Mouse (Mus musculus): Measurements from ENCODE around the gene Olfr723.
"Not testable (repeated sequence)": the region's sequence is repeated elsewhere in the genome, so short reads cannot be mapped to it uniquely, and the experiment has no call there.

Gene Olfr723

DNA sequence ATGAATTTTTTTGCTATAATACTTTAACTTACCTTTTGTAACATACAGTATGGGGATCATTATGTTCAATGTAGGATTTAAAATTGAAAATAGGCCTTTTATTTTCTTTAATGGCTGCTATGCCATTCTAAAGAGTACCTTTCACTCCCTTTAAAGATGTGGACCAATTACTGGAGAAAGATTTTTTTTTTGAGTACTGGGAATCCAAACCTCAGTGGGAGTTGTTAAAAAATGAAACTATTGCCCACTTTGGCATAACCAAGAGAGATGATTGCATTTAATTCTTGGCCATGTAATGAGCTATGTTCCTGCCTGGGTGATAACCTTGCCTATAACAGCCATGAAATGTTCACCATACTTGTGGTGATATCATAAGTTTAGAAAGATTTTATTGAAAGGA, at the start of gene Olfr723:
Gene Olfr723 (minus strand): TSS at position 101 of the 400 bp plus-strand sequence.
- DNase-seq (ENCODE audit: low spot score), result not testable (repeated sequence)

DNA sequence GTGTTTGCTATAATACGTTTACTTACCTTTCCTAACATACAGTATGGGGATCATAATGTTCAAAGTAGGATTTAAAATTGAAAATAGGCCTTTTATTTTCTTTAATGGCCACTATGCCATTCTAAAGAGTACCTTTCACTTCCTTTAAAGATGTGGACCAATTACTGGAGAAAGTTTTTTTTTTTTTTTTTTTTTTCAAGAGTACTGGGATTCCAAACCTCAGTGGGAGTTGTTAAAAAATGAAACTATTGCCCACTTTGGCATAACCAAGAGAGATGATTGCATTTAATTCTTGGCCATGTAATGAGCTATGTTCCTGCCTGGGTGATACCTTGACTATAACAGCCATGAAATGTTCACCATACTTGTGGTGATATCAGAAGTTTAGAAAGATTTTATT, 31.6 kb upstream of the Olfr723 start, which contains the start of gene Olfr724:
Gene Olfr724 (minus strand): TSS at position 101 of the 400 bp plus-strand sequence.
- DNase-seq (ENCODE audit: low spot score), result not testable (repeated sequence)

DNA sequence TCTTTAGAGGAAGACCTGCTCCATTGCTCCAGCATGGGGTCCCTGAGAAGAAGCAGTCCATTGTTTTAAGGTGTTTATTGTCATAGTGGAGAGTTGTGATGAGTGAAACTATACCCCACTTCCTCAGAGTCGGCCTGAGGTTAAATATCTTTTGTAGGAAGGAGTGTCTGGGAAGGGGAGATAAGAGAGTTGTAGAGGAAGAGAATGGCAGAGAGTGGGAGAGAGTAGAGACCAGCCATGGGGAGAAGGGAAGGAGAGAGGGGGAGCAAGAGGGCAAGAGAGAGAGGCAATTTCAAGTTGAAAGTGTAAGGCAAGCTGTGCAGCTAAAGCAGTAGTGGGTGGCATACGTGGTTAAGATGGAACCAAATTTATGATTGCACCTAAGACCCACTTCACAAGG, 24.3 kb upstream of the Olfr723 start:
- DNase-seq (ENCODE audit: low spot score), result no peak

DNA sequence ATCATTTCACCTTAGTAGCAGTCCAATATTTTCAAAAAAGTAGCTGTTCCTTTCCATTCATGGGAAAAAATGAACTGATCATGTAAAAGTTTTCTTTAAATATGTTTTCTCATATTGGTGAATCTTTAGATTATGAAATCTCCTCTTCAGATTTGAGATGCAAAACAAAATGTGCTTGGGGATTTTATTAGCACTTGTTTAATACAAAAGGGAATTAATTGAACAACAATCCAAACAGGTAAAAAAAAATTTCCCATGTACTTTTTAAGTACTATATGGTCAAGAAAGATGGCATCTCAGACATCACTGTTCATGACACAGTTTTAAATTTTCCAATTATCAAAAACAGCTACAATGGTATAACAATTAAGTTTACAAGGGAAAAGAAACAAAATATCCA, 29.7 kb downstream of the Olfr723 start, which contains the start of gene Olfr722:
Gene Olfr722 (minus strand): TSS at position 101 of the 400 bp plus-strand sequence.
- no peak for DNase-seq (ENCODE audit: low spot score)

All from c-Kit-positive CD71-positive TER-119-positive erythroid progenitor cells, embryonic 14.5 days (primary cell).